Mouse (Mus musculus) liver, embryonic 14.5 days (tissue): ENCODE measurements around the gene Dpf3.

Experiments
- CTCF ChIP-seq: IDR thresholded peaks from 2 replicates; pipeline ENCODE4 v1.5.1; 2016; ENCODE audit warnings: antibody characterized with exemption, low read depth, control low read depth
- EP300 ChIP-seq: IDR thresholded peaks from 2 replicates; pipeline ENCODE4 v1.6.1; 2016; ENCODE audit warnings: antibody characterized with exemption, low read depth

DNA sequence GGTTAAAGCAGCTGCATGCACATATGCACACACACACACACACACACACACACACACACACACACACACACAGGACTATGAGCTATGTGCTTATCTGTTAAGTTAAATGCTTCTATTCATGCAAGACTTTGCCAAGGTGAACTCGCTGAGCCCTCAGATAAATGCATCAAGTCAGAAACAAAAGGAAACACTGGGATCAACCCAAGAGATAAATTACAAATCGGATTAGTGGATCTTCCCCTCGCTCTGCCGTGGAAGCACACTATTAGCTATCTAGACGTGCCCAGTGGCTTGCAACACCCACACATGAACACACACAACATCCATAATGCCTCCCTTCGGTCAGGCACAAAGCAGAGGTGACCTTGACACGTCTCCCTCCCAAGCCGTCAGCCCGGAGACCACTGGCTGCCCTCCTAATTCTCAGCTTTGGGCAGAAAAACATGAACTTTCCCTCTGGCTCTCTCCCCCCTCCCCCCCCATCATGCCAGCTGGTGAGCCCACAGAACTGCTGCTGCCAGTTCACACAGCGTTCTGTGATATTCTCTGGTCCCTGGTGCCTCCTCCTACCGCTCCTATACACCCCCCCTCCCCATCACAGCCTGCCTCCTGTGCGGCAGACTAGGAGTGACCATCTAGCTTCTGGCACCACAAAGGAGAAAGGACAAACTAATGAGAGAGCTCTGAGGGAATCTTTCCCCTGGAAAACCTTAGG lies 317.9 kb downstream of the Dpf3 start:
- no peak for TF ChIP-seq CTCF
- no peak for TF ChIP-seq EP300
